Mouse (Mus musculus): ENCODE results near the gene Slc35e2. TPM values are rescaled to one million over a fixed set of nuclear protein-coding genes. Genes with fewer than 3 reads are reported as not detected.

The Slc35e2 gene
- total and polyA plus RNA-seq, 3 experiments, result 2.3 to 34.4 (median 23.3) TPM

DNA sequence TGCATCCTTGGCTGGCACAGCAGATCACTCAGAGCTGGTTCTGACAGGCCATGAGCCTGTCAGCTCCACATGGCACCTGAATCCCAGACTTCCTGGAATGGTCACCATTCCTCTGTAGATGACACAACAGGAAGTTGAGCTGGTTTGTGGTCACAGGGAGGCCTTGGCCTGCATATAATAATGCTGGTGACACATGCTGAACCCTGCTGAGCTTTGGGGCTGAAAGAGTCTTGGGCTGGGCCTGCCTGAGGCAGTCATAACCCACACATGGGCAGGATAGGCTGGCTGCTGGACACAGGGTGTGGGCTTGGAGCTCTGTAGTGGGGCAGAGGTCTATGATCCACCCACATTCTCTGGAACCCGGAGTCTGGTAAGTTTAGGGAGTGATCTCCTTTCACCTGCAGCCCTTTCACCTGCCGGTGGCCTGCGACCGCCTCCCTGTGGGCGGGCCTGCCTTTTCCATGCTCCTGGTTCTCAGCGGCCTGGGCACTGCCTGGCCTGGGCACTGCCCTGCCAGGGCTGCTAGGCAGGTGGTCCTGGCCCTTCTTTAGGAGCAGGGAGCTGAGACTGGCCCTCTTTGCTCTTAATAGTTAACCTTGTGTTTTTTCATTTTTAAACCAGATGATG, 18.8 kb upstream of the Slc35e2 start:
- H3K4me3 ChIP-seq (ENCODE audit: low read depth, low read length), result no peak overlapping the region
- peaks cover 95% of the 10 kb centered on the region for H3K36me3 ChIP-seq (replicated peaks)
- ATAC-seq (ENCODE audit: extremely low read depth, insufficient number of reproducible peaks, low FRiP score, poor library complexity, severe bottlenecking) (no peak; the same call in 1 of the 2 replicates), DNase-seq (ENCODE audit: low spot score) (no peak)
- no peaks in the 10 kb centered on the region for H3K9me3 ChIP-seq (replicated peaks)
- peaks cover 18% of the 10 kb centered on the region for H3K4me1 ChIP-seq (ENCODE audit: insufficient read depth, low read depth, low read length)
- H3K27me3 ChIP-seq (ENCODE audit: insufficient read depth, low read length), result no peaks in the 10 kb centered on the region
- TF ChIP-seq GATA1 (IDR thresholded peaks at IDR 0.05; ENCODE audit: borderline replicate concordance, low read length), result no peak
- no peak for TF ChIP-seq CTCF (IDR thresholded peaks at IDR 0.05; ENCODE audit: low read depth, low read length)
- no peak for TF ChIP-seq GATA2 (IDR thresholded peaks at IDR 0.05; ENCODE audit: borderline replicate concordance, low read depth, low read length)
- TF ChIP-seq POLR2AphosphoS5 (IDR thresholded peaks at IDR 0.05; ENCODE audit: insufficient replicate concordance, low read depth, low read length), result no peak
- TF ChIP-seq TAL1 (conservative IDR thresholded peaks at IDR 0.05; ENCODE audit: low read depth, low read length), result no peak

GRCm38 (mm10) chr4:155589356-155589755, 11.9 kb upstream of the Slc35e2 start:
- Histone ChIP-seq H3K27me3 (ENCODE audit: insufficient read depth, low read length) (no peaks in the 10 kb centered on the region), H3K4me1 (ENCODE audit: insufficient read depth, low read depth, low read length) (peaks cover 14% of the 10 kb centered on the region; the same call in 1 of the 2 replicates), H3K9me3 (replicated peaks) (no peaks in the 10 kb centered on the region), H3K36me3 (replicated peaks) (peaks cover 79% of the 10 kb centered on the region), H3K4me3 (ENCODE audit: low read depth, low read length) (no peak overlapping the region)
- DNase-seq (ENCODE audit: low spot score) (no peak), ATAC-seq (ENCODE audit: extremely low read depth, insufficient number of reproducible peaks, low FRiP score, poor library complexity, severe bottlenecking) (no peak)
- no peak for TF ChIP-seq GATA1 (IDR thresholded peaks at IDR 0.05; ENCODE audit: borderline replicate concordance, low read length)
- TF ChIP-seq POLR2AphosphoS5 (IDR thresholded peaks at IDR 0.05; ENCODE audit: insufficient replicate concordance, low read depth, low read length), result no peak
- TF ChIP-seq TAL1 (conservative IDR thresholded peaks at IDR 0.05; ENCODE audit: low read depth, low read length), result no peak
- TF ChIP-seq GATA2 (IDR thresholded peaks at IDR 0.05; ENCODE audit: borderline replicate concordance, low read depth, low read length), result no peak
- TF ChIP-seq CTCF (IDR thresholded peaks at IDR 0.05; ENCODE audit: low read depth, low read length), result no peak

DNA sequence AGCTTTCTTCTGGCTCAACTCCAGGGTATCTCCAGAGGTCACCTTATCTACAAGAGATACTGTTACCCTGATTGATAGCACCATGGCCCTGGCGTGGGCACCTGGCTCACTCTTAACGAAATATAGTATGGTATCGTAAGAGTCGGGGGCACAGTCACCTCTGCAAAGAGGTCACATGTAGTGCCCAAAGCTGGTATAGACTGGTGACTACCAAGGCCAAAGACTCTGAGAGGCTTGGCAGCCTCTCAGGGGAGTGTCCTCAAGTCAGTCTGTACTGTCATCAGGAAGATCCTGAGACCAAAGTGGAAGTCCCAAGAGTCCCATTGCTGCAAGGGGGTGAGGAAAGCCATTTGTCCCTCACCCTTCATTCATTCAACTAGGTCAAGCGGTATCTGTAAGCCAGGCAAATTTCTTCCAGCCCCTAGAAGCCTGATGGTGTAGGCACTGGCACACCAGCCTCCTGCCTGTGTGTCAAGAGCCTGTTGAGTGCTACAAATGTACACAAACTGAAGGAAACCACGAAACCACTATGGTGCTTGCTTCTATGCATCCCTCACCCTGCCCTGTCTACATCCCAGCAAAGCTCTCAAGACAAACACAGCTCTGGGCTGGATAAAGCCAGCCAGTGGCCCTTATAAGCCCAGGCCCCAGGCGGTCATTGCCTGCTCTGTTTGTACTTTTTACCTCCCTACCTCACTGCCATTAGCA, 10.1 kb upstream of the Slc35e2 start:
- peaks cover 61% of the 10 kb centered on the region for H3K36me3 ChIP-seq (replicated peaks)
- no peaks in the 10 kb centered on the region for H3K9me3 ChIP-seq (replicated peaks)

DNA sequence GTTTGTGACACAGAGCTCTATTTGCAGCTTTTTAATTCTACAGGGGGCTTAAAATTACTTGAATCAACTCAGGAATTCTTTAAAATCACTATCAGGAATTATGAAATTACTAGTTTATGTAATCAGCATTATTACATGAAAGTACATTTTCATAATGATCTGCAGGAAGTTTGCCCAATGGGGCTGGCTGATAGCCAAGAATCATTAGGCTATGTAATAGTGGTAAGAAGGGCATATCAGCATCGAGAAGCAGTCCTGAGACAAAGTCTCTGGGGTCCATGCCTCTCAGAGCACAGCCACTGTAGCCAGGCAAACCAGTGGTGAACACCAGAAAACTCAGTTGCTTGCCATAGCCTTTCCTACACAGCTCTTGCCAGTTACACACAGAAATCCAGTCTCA, 7.4 kb upstream of the Slc35e2 start:
- H3K27me3 ChIP-seq (ENCODE audit: insufficient read depth, low read length), result no peaks in the 10 kb centered on the region
- TF ChIP-seq GATA2 (IDR thresholded peaks at IDR 0.05; ENCODE audit: borderline replicate concordance, low read depth, low read length) (no peak), TAL1 (conservative IDR thresholded peaks at IDR 0.05; ENCODE audit: low read depth, low read length) (no peak), CTCF (IDR thresholded peaks at IDR 0.05; ENCODE audit: low read depth, low read length) (no peak), GATA1 (IDR thresholded peaks at IDR 0.05; ENCODE audit: borderline replicate concordance, low read length) (no peak), POLR2AphosphoS5 (IDR thresholded peaks at IDR 0.05; ENCODE audit: insufficient replicate concordance, low read depth, low read length) (no peak)
- ATAC-seq (ENCODE audit: extremely low read depth, insufficient number of reproducible peaks, low FRiP score, poor library complexity, severe bottlenecking), result no peak
- H3K9me3 ChIP-seq (replicated peaks), result no peaks in the 10 kb centered on the region
- peaks cover 55% of the 10 kb centered on the region for H3K4me1 ChIP-seq (ENCODE audit: insufficient read depth, low read depth, low read length)
- H3K4me3 ChIP-seq (ENCODE audit: low read depth, low read length), result no peak overlapping the region
- DNase-seq (ENCODE audit: low spot score), result no peak
- peaks cover 35% of the 10 kb centered on the region for H3K36me3 ChIP-seq (replicated peaks)

More for the DNA sequence above, 10.1 kb upstream of the Slc35e2 start:
- DNase-seq (ENCODE audit: low spot score) (no peak), ATAC-seq (ENCODE audit: extremely low read depth, insufficient number of reproducible peaks, low FRiP score, poor library complexity, severe bottlenecking) (no peak)
- Histone ChIP-seq H3K27me3 (ENCODE audit: insufficient read depth, low read length) (no peaks in the 10 kb centered on the region), H3K4me3 (ENCODE audit: low read depth, low read length) (no peak overlapping the region), H3K4me1 (ENCODE audit: insufficient read depth, low read depth, low read length) (peaks cover 29% of the 10 kb centered on the region)
- TF ChIP-seq CTCF (IDR thresholded peaks at IDR 0.05; ENCODE audit: low read depth, low read length) (no peak), GATA2 (IDR thresholded peaks at IDR 0.05; ENCODE audit: borderline replicate concordance, low read depth, low read length) (no peak), GATA1 (IDR thresholded peaks at IDR 0.05; ENCODE audit: borderline replicate concordance, low read length) (no peak), POLR2AphosphoS5 (IDR thresholded peaks at IDR 0.05; ENCODE audit: insufficient replicate concordance, low read depth, low read length) (no peak), TAL1 (conservative IDR thresholded peaks at IDR 0.05; ENCODE audit: low read depth, low read length) (no peak)

DNA sequence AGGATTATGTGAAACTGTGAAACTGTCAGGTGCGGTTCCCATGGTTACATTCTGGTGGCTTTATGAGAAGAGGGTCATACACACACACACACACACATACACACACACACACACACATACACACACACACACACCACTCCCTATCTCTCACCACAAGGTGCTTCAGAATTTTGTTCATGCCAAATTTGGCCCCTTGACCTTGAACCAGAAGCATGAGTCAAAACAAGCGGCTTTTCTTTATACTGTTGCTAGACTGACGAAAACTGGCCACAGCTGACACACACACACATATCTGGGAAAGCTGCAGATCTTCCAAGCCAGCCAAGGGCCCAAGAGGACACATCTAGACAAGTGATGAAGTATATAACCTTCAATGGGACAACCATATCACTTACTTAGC, 5.4 kb upstream of the Slc35e2 start:
- H3K9me3 ChIP-seq (replicated peaks), result no peaks in the 10 kb centered on the region
- H3K36me3 ChIP-seq (replicated peaks), result peaks cover 16% of the 10 kb centered on the region
- TF ChIP-seq GATA1 (IDR thresholded peaks at IDR 0.05; ENCODE audit: borderline replicate concordance, low read length) (no peak), POLR2AphosphoS5 (IDR thresholded peaks at IDR 0.05; ENCODE audit: insufficient replicate concordance, low read depth, low read length) (no peak), TAL1 (conservative IDR thresholded peaks at IDR 0.05; ENCODE audit: low read depth, low read length) (no peak), CTCF (IDR thresholded peaks at IDR 0.05; ENCODE audit: low read depth, low read length) (no peak), GATA2 (IDR thresholded peaks at IDR 0.05; ENCODE audit: borderline replicate concordance, low read depth, low read length) (no peak)
- no peak for ATAC-seq (ENCODE audit: extremely low read depth, insufficient number of reproducible peaks, low FRiP score, poor library complexity, severe bottlenecking)
- peaks cover 66% of the 10 kb centered on the region for H3K4me1 ChIP-seq (ENCODE audit: insufficient read depth, low read depth, low read length)
- H3K27me3 ChIP-seq (ENCODE audit: insufficient read depth, low read length), result no peaks in the 10 kb centered on the region
- DNase-seq (ENCODE audit: low spot score), result no peak
- peak overlapping the region; percentile 62; the same call in 1 of the 2 replicates for H3K4me3 ChIP-seq (ENCODE audit: low read depth, low read length)

DNA sequence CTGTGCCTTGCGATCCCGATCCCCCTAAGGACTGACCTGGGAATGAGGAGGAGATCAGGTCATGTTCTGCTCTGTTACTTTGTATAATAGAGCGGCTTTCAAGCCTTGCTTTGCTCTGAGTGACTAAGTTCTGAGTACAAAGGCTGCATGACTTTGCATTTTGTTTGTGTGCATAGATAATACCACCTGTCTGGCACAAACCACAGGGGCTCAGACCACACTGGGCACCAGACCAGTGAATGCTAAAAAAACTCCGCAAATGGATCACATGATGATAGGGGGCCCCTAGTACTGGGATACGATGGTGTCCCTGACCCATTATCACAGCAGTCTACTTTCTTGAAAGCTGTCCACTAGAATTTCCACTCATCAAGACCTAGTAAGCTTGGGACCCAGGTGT, 4.6 kb upstream of the Slc35e2 start:
- peaks cover 62% of the 10 kb centered on the region for H3K4me1 ChIP-seq (ENCODE audit: insufficient read depth, low read depth, low read length)
- H3K4me3 ChIP-seq (ENCODE audit: low read depth, low read length), result peak overlapping the region; percentile 62; the same call in 1 of the 2 replicates
- TF ChIP-seq GATA1 (IDR thresholded peaks at IDR 0.05; ENCODE audit: borderline replicate concordance, low read length) (no peak), TAL1 (conservative IDR thresholded peaks at IDR 0.05; ENCODE audit: low read depth, low read length) (peak; percentile 84)
- ATAC-seq (ENCODE audit: extremely low read depth, insufficient number of reproducible peaks, low FRiP score, poor library complexity, severe bottlenecking), result peak; percentile 72
- H3K9me3 ChIP-seq (replicated peaks), result no peaks in the 10 kb centered on the region
- no peaks in the 10 kb centered on the region for H3K27me3 ChIP-seq (ENCODE audit: insufficient read depth, low read length)
- peaks cover 7% of the 10 kb centered on the region for H3K36me3 ChIP-seq (replicated peaks)
- DNase-seq (ENCODE audit: low spot score), result peak; percentile 69

Data from G1E (cell line).